Mouse (Mus musculus) intestine, postnatal 0 days (tissue): ENCODE data around the gene Stam. TPM values are rescaled to one million over a fixed set of nuclear protein-coding genes. Genes with fewer than 3 reads are reported as not detected.

Experiments
- ATAC-seq: fragments of 200-750 bp; cut with Nextera tagmentation; 2 replicates; pipeline ENCODE4 v1.8.0; 2017; ENCODE audit warnings: mild to moderate bottlenecking, moderate TSS enrichment, moderate library complexity
- H3K27ac ChIP-seq: fragments of 300-500 bp; sonication (generic); 2 replicates; pipeline ENCODE4 v1.5.1; 2014; ENCODE audit warnings: mild to moderate bottlenecking, low read depth, low read length, moderate library complexity
- H3K27me3 ChIP-seq: fragments of 300-500 bp; sonication (generic); replicated peaks from 2 replicates; pipeline ENCODE4 v1.6.1; 2014; ENCODE audit warnings: low read length, mixed read lengths; ENCODE audit not compliant: control insufficient read depth, insufficient read depth
- H3K36me3 ChIP-seq: fragments of 300-500 bp; sonication (generic); 2 replicates; pipeline ENCODE4 v1.6.1; 2014; ENCODE audit warnings: mild to moderate bottlenecking, moderate library complexity; ENCODE audit not compliant: control insufficient read depth, insufficient read depth
- H3K4me1 ChIP-seq: fragments of 300-500 bp; sonication (generic); replicated peaks from 2 replicates; pipeline ENCODE4 v1.6.1; 2014; ENCODE audit warnings: antibody characterized with exemption, low read length, mixed read lengths; ENCODE audit not compliant: control insufficient read depth, insufficient read depth
- H3K4me2 ChIP-seq: fragments of 300-500 bp; sonication (generic); replicated peaks from 2 replicates; pipeline ENCODE4 v1.6.1; 2014; ENCODE audit warnings: low read depth, mild to moderate bottlenecking, moderate library complexity
- H3K4me3 ChIP-seq: fragments of 300-500 bp; sonication (generic); 2 replicates; pipeline ENCODE4 v1.5.1; 2014; ENCODE audit warnings: low read depth, low read length
- H3K9ac ChIP-seq: fragments of 300-500 bp; sonication (generic); 2 replicates; pipeline ENCODE4 v1.6.1; 2014; ENCODE audit warnings: mild to moderate bottlenecking, low read depth, low read length
- H3K9me3 ChIP-seq: fragments of 300-500 bp; sonication (generic); 2 replicates; pipeline ENCODE4 v1.6.1; 2016; ENCODE audit warnings: mixed run types; ENCODE audit not compliant: control insufficient read depth
- CTCF ChIP-seq: sonication (generic); IDR thresholded peaks from 2 replicates; pipeline ENCODE4 v1.5.1; 2016; ENCODE audit warnings: low read depth, mild to moderate bottlenecking, control low read depth, antibody characterized with exemption, moderate library complexity
- WGBS: fragments of 180-500 bp; shearing (Covaris S2); extraction: QIAGEN DNeasy Blood & Tissue Kit; methylation state at CpG from one replicate; pipeline ENCODE4 v1.1.7; 2014; 5-methylcytosine and 5-hydroxymethylcytosine counted together
- polyA plus RNA-seq: library from polyadenylated mRNA; unstranded; fragments of >200 nt; fragmentation: Nextera tagmentation; extraction: Ambion mirVana; gene quantifications from 2 replicates; pipeline ENCODE4 v1.2.1, GENCODE M21; 2015

The Stam gene
- polyA plus RNA-seq, 1 experiment from 2014 or later: 21.8 TPM

GRCm38 (mm10) chr2:14136906-14137305, 63.0 kb downstream of the Stam start:
- Histone ChIP-seq H3K4me3 (no peak overlapping the region), H3K4me2 (no peak overlapping the region), H3K27ac (no peak overlapping the region), H3K36me3 (peaks cover 21% of the 10 kb centered on the region), H3K4me1 (no peaks in the 10 kb centered on the region), H3K27me3 (no peaks in the 10 kb centered on the region), H3K9me3 (no peaks in the 10 kb centered on the region), H3K9ac (no peak overlapping the region)
- 56% methylated on average over 3 of the region's 3 CpGs for WGBS
- no peak for ATAC-seq
- no peak for TF ChIP-seq CTCF

- no peaks in the 10 kb centered on the region for H3K27me3 ChIP-seq
- TF ChIP-seq CTCF: no peak
- no peak overlapping the region for H3K4me3 ChIP-seq
- no peak overlapping the region for H3K9ac ChIP-seq
- no peak overlapping the region for H3K27ac ChIP-seq
- H3K36me3 ChIP-seq: peaks cover 29% of the 10 kb centered on the region
- H3K9me3 ChIP-seq: no peaks in the 10 kb centered on the region
- ATAC-seq: peak; percentile 45; the same call in 1 of the 2 replicates
- WGBS: 57% methylated on average over 6 of the region's 6 CpGs
- H3K4me2 ChIP-seq: no peak overlapping the region; the same call in 1 of the 2 replicates
- no peaks in the 10 kb centered on the region for H3K4me1 ChIP-seq
Observed at GRCm38 (mm10) chr2:14139590-14139989, 65.7 kb downstream of the Stam start.

GRCm38 (mm10) chr2:14140044-14140443, 66.1 kb downstream of the Stam start:
- 79% methylated on average over 2 of the region's 2 CpGs for WGBS
- no peaks in the 10 kb centered on the region for H3K9me3 ChIP-seq
- no peaks in the 10 kb centered on the region for H3K4me1 ChIP-seq
- no peak for ATAC-seq
- H3K4me3 ChIP-seq: no peak overlapping the region
- no peaks in the 10 kb centered on the region for H3K27me3 ChIP-seq
- H3K9ac ChIP-seq: no peak overlapping the region
- H3K4me2 ChIP-seq: no peak overlapping the region; the same call in 1 of the 2 replicates
- peaks cover 34% of the 10 kb centered on the region for H3K36me3 ChIP-seq
- no peak for TF ChIP-seq CTCF
- H3K27ac ChIP-seq: no peak overlapping the region

DNA sequence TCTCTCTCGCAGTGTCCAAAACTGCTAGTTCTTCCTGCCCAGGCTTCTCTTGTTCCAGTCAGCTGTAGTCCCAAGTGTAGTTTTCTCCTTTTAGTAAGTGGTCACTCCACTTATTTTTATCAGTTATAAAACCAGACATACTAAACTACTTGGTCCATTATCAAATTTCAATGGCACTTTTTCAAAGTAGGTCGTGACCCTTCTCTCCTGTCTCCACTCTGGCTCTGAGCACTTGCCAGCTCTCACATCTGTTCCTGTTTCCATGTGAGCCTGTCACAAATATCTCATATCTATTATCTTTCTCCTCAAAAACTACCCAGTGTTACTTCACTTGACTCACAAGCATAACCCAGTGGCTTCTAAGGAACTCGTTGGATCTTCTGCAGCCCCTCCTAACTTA, 71.4 kb downstream of the Stam start:
- WGBS: 78% methylated on average over 3 of the region's 3 CpGs
- no peaks in the 10 kb centered on the region for H3K27me3 ChIP-seq
- TF ChIP-seq CTCF: no peak
- H3K4me3 ChIP-seq: no peak overlapping the region
- no peak overlapping the region for H3K27ac ChIP-seq
- no peak overlapping the region for H3K4me2 ChIP-seq
- peaks cover 45% of the 10 kb centered on the region for H3K36me3 ChIP-seq
- no peaks in the 10 kb centered on the region for H3K9me3 ChIP-seq
- no peaks in the 10 kb centered on the region for H3K4me1 ChIP-seq
- no peak for ATAC-seq
- no peak overlapping the region for H3K9ac ChIP-seq

- WGBS: 86% methylated on average over 2 of the region's 2 CpGs
- no peaks in the 10 kb centered on the region for H3K27me3 ChIP-seq
- H3K9me3 ChIP-seq: no peaks in the 10 kb centered on the region
- peak; percentile 74 for TF ChIP-seq CTCF
- H3K4me2 ChIP-seq: no peak overlapping the region
- no peaks in the 10 kb centered on the region for H3K4me1 ChIP-seq
- no peak overlapping the region for H3K27ac ChIP-seq
- H3K9ac ChIP-seq: no peak overlapping the region
- no peak for ATAC-seq
- H3K4me3 ChIP-seq: no peak overlapping the region
- peaks cover 44% of the 10 kb centered on the region for H3K36me3 ChIP-seq
Observed at GRCm38 (mm10) chr2:14146913-14147312, 73.0 kb downstream of the Stam start.

GRCm38 (mm10) chr2:14150829-14151228, 76.9 kb downstream of the Stam start:
- H3K4me1 ChIP-seq: no peaks in the 10 kb centered on the region
- no peaks in the 10 kb centered on the region for H3K27me3 ChIP-seq
- WGBS: 89% methylated on average over 2 of the region's 2 CpGs
- ATAC-seq: no peak
- peaks cover 22% of the 10 kb centered on the region for H3K36me3 ChIP-seq
- H3K9me3 ChIP-seq: no peaks in the 10 kb centered on the region
- H3K27ac ChIP-seq: no peak overlapping the region
- no peak overlapping the region for H3K4me3 ChIP-seq
- no peak overlapping the region for H3K4me2 ChIP-seq
- H3K9ac ChIP-seq: no peak overlapping the region
- TF ChIP-seq CTCF: peak; percentile 59

DNA sequence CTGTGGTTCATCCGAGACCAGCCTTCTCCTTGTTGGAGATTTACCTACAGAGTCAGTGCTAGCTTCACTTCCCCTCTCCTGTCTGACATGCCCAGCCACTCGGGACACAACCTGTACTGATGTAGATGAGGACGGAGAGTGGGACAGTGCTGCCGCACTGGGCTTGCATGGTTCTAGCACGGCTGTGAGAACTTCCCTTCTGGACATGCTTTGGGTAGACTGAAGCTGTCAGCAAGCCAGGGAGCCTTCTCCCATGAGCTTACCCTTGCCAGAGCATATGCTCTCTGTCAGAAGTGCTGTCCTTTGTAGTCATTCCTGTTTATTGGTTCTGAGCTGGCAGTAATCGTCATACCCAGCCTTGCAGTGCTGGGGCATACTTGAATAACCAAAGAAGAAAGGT, 78.0 kb downstream of the Stam start:
- WGBS: 96% methylated on average over 6 of the region's 6 CpGs

More for the DNA sequence above, 78.0 kb downstream of the Stam start:
- H3K36me3 ChIP-seq: peaks cover 18% of the 10 kb centered on the region
- H3K4me3 ChIP-seq: no peak overlapping the region
- H3K4me1 ChIP-seq: no peaks in the 10 kb centered on the region
- H3K27ac ChIP-seq: no peak overlapping the region
- TF ChIP-seq CTCF: no peak
- no peak for ATAC-seq
- H3K9ac ChIP-seq: no peak overlapping the region
- H3K27me3 ChIP-seq: no peaks in the 10 kb centered on the region
- no peak overlapping the region for H3K4me2 ChIP-seq
- no peaks in the 10 kb centered on the region for H3K9me3 ChIP-seq
